Comparison of ENCODE assay signal across 8 mouse cellular contexts in the genomic region with DNA sequence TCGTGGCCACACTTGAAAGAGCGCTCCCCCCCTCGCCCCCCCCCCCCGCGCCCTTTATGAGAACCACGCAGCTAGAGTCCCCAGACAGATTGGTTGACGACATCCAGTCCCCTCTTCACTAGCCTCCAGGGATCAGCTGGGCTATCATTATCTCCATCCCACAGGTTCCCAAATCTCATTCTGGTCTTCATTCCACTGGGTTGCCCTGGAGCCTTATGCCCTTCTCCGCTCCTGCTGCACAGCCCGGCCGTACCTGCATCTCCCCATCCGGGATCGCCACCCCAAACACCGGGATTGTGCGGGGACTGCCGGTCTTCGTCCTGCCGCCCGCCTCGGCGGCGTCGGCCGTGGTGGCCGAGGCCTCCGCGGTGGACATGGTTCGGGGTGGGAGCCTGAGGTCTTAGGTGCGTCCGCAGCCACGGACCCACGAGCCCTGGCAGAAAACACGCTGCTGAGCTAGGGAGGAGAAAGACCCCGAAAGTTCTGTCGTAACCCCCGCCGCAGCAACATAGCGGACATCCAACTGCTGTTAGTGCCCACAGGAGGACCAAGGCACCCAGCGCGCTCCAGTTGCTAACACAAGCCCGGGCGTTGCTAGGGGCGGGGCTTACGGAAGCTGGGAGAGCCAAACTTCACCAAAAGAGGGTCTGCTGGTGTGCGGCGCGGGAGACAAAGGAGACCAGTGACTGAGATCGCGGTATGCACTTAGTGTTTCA. TPM values are rescaled to one million over a fixed set of nuclear protein-coding genes. Genes with fewer than 3 reads are reported as not detected.
DNase-seq lines count a peak whose midpoint lies in the region; ATAC-seq and TF ChIP-seq lines count a peak whose summit lies in the region.

Gene Cfap69 (minus strand): TSS at position 585 of the 716 bp plus-strand sequence.

- H3K36me3 ChIP-seq in forebrain, embryonic 16.5 days (ENCODE audit: control insufficient read depth, insufficient read depth), result no peaks in the 10 kb centered on the region
- H3K36me3 ChIP-seq in liver, embryonic 14.5 days (replicated peaks; ENCODE audit: control insufficient read depth, insufficient read depth, low read depth), result no peaks in the 10 kb centered on the region
- H3K36me3 ChIP-seq in neural tube, embryonic 15.5 days, result no peaks in the 10 kb centered on the region

- TF ChIP-seq EP300 in liver, embryonic 14.5 days (IDR thresholded peaks at IDR 0.05; ENCODE audit: low read depth), result no peak

- TF ChIP-seq CTCF in liver, embryonic 14.5 days (IDR thresholded peaks at IDR 0.05; ENCODE audit: low read depth), result no peak

- peak within 1 kb of the TSS; percentile 67 for H3K9ac ChIP-seq in forebrain, embryonic 16.5 days (replicated peaks; ENCODE audit: low read depth, low read length)
- no peak within 1 kb of the TSS for H3K9ac ChIP-seq in liver, embryonic 14.5 days (replicated peaks)
- H3K9ac ChIP-seq in neural tube, embryonic 15.5 days (replicated peaks), result peak within 1 kb of the TSS; percentile 64

- peak; percentile 85 for DNase-seq in MN1 (ENCODE audit: low spot score)
- DNase-seq in cerebellum, adult 11 months, result peak; percentile 78
- DNase-seq in heart, postnatal 14 days, result peak; percentile 66 to 77
- peak; percentile 93 for DNase-seq in kidney, postnatal 4 days
- peak; percentile 9 to 12 (median 12) for DNase-seq in liver, embryonic 14.5 days (ENCODE audit: low read depth in 3 of 3, low spot score in 3 of 3)
- peak; percentile 65 for DNase-seq in urinary bladder, postnatal 14 days (ENCODE audit: low spot score)

- peak within 1 kb of the TSS; percentile 66; the same call in 1 of the 2 replicates for H3K27ac ChIP-seq in forebrain, embryonic 16.5 days (ENCODE audit: low read length)
- no peak within 1 kb of the TSS for H3K27ac ChIP-seq in liver, embryonic 14.5 days
- peak within 1 kb of the TSS; percentile 79 for H3K27ac ChIP-seq in neural tube, embryonic 15.5 days (replicated peaks)

- WGBS in forebrain, embryonic 16.5 days, result under 1% methylated on average over 46 of the region's 48 CpGs
- WGBS in liver, embryonic 14.5 days (ENCODE audit: insufficient replicate concordance), result under 1% methylated on average over 48 of the region's 48 CpGs
- under 1% methylated on average over 47 of the region's 48 CpGs for WGBS in neural tube, embryonic 15.5 days

- H3K27me3 ChIP-seq in forebrain, embryonic 16.5 days (replicated peaks; ENCODE audit: control insufficient read depth, insufficient read depth, low read length), result no peaks in the 10 kb centered on the region
- no peaks in the 10 kb centered on the region; the same call in 1 of the 2 replicates for H3K27me3 ChIP-seq in liver, embryonic 14.5 days (ENCODE audit: control insufficient read depth, insufficient read depth, low read length)
- H3K27me3 ChIP-seq in neural tube, embryonic 15.5 days (replicated peaks), result no peaks in the 10 kb centered on the region

- H3K4me2 ChIP-seq in forebrain, embryonic 16.5 days (ENCODE audit: low read length), result peak within 1 kb of the TSS; percentile 83
- H3K4me2 ChIP-seq in liver, embryonic 14.5 days (ENCODE audit: low read depth), result peak within 1 kb of the TSS; percentile 67
- H3K4me2 ChIP-seq in neural tube, embryonic 15.5 days, result peak within 1 kb of the TSS; percentile 85

- H3K4me3 ChIP-seq in forebrain, embryonic 16.5 days (replicated peaks; ENCODE audit: low read length), result peak within 1 kb of the TSS; percentile 67
- H3K4me3 ChIP-seq in liver, embryonic 14.5 days (ENCODE audit: insufficient read depth in 1 of 2, low read depth in 2 of 2, low read length in 2 of 2), result peak within 1 kb of the TSS; percentile 42 to 45
- H3K4me3 ChIP-seq in neural tube, embryonic 15.5 days (replicated peaks), result peak within 1 kb of the TSS; percentile 78

- ATAC-seq in forebrain, embryonic 16.5 days, result peak; percentile 99
- peak; percentile 43; the same call in 1 of the 2 replicates for ATAC-seq in liver, embryonic 14.5 days (ENCODE audit: insufficient read depth)
- ATAC-seq in neural tube, embryonic 15.5 days (ENCODE audit: low FRiP score), result peak; percentile 99

- intact Hi-C loops in heart, postnatal 14 days (cut with DNase I), result no loop called here

- no peaks in the 10 kb centered on the region for H3K9me3 ChIP-seq in forebrain, embryonic 16.5 days (ENCODE audit: control insufficient read depth, low read length)
- H3K9me3 ChIP-seq in liver, embryonic 14.5 days (ENCODE audit: control insufficient read depth, low read length), result no peaks in the 10 kb centered on the region
- no peaks in the 10 kb centered on the region for H3K9me3 ChIP-seq in neural tube, embryonic 15.5 days (replicated peaks)

- peaks cover 16% of the 10 kb centered on the region for H3K4me1 ChIP-seq in forebrain, embryonic 16.5 days (replicated peaks; ENCODE audit: control insufficient read depth, insufficient read depth, low read length)
- no peaks in the 10 kb centered on the region for H3K4me1 ChIP-seq in liver, embryonic 14.5 days (replicated peaks; ENCODE audit: control insufficient read depth in 2 of 2, insufficient read depth in 2 of 2, low read length in 1 of 2)
- H3K4me1 ChIP-seq in neural tube, embryonic 15.5 days, result peaks cover 18% of the 10 kb centered on the region

RNA-seq across cellular contexts. Expression of gene Cfap69, which starts in this region (rescaled TPM):
- polyA plus RNA-seq in forebrain, embryonic 16.5 days (2015; fragmentation: Nextera tagmentation; extraction: Ambion mirVana), result 6.5 and 11.1 TPM in 2 replicates
- 1 to 10 TPM in 1 of 2 experiments, under 1 TPM in 1; 0.80 to 1.7 TPM for total RNA-seq in heart, postnatal 14 days (2021)
- polyA plus RNA-seq in liver, embryonic 14.5 days (2012; rRNA removed), result 0.08 and 0.32 TPM in 2 replicates
- polyA plus RNA-seq in liver, embryonic 14.5 days (2014; fragmentation: Nextera tagmentation; extraction: Ambion mirVana), result 0.10 and 0.13 TPM in 2 replicates
- 8.3 and 8.6 TPM in 2 replicates for polyA plus RNA-seq in neural tube, embryonic 15.5 days (2015; fragmentation: Nextera tagmentation; extraction: Ambion mirVana)

Comparison
In these comparisons a context has a peak if more than half of its experiments do, and no peak if none do; other contexts are left out.
1. Peak in DNase-seq, ATAC-seq, H3K4me3 ChIP-seq and H3K4me2 ChIP-seq in liver, embryonic 14.5 days; RNA of the gene not detected or under 1 TPM.
2. DNase-seq: peak in every context shown above with its lines; median percentile 93 in kidney, postnatal 4 days; 85 in MN1; 78 in cerebellum, adult 11 months; 72 in heart, postnatal 14 days; 65 in urinary bladder, postnatal 14 days; 12 in liver, embryonic 14.5 days.
3. ATAC-seq: peak in every context shown above with its lines; median percentile 99 in forebrain, embryonic 16.5 days; 99 in neural tube, embryonic 15.5 days; 43 in liver, embryonic 14.5 days.